Mouse (Mus musculus) B cell, adult 2 months (primary cell): ENCODE measurements around the gene Odf3l2.

ENCODE experiments used
- DNase-seq, 2 experiments: peaks; one replicate each; pipeline ENCODE4 v3.0.0; 2022

Odf3l2 gene

GRCm38 (mm10) chr10:79645711-79646110 lies at the start of gene Odf3l2:
Odf3l2 (minus strand) TSS chr10:79645738.
- DNase-seq: no peak

- no peak for DNase-seq
These were observed 48.8 kb upstream of the Odf3l2 start for GRCm38 (mm10) chr10:79694379-79694655.

- no peak for DNase-seq
These were observed 48.2 kb upstream of the Odf3l2 start for GRCm38 (mm10) chr10:79693580-79694378.

DNA sequence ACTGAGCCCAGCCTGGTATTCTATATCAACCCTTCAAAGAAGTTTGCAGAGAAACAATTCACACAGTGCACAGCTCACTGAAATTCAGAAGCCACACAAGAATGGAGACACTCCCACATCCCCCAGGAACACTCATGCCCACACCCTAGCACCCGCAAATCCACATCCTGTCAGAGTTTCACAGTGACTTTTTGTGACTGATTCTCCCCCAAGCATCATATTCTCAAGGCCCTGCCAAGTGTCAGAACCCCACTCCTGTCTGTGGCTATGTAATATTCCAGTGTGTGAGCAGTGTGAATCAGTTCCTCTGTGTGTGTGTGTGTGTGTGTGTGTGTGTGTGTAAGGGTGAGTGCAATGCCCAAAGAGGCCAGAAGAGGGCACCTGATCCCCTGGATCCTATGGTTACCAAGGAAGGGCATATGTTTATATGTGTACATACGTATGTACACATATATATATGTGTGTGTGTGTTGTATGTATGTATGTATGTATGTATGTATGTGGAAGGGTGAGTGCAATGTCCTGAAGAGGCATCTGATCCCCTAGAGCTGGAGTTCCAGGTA lies 46.5 kb upstream of the Odf3l2 start:
- peak in 1 of 2 experiments; percentile 33 for DNase-seq

DNA sequence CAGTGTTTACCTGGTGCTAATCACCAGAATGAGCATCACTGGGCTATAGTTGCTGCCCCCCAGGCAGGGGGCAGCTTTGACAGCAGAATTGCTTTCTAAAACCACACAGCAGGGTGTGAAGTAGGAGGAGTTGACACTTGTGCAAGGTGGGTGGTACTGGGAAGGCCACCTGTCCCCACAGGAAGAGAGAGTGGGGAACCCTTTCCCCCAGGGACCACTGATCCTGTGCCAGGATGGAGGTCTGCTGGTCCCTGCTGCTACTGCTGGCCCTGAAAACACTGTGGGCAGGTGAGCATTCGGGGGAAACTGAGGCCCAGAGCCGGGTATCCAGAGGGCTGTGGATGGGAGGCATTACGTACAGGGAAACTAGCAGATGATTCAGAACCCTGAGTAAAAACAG lies 43.6 kb upstream of the Odf3l2 start:
- no peak for DNase-seq

DNA sequence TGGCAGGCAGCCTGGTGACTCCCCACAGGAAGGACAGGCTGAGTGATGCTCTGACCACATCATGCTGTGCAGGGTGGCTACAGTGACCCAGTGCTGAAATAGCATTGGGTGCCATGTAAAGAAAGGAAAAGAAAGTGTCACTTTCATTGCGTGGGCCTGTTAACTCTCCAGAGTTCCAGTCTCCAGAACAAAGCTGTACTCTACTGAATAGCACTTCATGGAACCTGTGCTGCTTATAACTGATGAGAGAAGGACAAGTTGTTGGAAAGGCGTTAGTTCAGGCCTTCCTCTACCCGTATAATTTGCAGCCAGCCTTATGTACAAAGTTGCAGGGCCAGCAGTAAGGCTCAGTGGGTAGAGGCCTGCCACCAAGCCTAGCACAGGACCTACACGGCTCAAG lies 43.2 kb upstream of the Odf3l2 start, which contains the start of gene Gzmm:
Gene Gzmm, plus strand, starts transcription at position 301 of the 400 bp plus-strand sequence.
- no peak for DNase-seq

DNA sequence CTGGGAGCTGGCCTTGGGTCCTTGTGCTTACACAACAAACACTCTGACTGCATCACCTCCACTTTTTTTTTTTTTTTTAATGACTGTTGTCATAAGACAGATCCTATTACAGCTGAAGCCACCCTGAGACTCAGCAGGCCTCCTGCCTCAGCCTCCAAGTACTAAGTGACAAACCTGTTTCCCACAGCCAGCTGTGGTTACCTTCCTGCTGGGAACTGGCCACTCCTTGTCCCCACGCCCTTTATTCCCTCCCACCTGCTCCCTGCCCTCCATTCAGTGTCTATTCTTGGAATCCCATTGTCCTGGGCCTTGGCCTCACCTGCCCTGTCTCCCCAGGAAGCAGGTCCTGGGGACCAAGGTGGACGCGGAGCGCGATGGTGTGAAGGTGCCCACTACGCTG lies 42.0 kb upstream of the Odf3l2 start:
- DNase-seq: no peak

DNA sequence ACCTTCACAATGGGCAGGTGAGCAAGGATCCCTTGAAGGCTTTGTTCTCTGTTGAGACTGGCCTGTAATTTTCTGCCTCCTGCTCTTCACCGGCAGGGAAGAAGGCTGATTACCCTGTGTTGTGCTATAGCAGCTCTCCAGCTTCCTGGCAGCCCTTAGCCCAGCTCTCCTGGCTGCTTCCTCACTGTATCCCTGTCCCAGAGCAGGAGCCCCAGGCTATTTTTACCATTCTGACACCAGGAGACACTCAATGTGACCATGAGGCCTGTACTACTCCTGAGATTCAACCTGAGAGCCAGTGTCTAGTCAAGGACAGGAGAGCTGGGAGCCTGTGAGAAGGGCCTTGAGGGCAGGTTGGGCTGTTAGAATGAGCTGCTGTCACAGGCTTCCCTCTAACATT lies 41.2 kb upstream of the Odf3l2 start:
- DNase-seq: no peak

DNA sequence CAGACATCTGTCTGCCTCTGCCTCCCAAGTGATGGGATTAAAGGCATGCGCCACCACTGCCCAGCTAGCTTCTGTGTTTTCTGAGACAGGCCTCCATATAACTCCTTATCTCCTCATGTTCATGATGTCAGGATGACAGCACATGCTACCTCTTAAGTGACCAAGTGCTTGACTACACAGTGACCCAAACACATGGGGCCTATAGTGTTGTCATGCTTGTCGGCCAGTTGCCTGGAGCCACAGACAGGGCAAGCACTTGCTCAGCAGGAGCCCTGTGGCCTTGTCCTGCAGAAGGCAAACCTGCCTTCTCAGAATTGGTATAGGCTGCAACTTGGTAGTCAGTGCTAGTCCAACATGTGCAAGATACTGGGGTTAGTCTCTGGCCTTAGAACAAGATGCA lies 40.7 kb upstream of the Odf3l2 start:
- no peak for DNase-seq

- DNase-seq: no peak
These were observed 39.4 kb upstream of the Odf3l2 start for GRCm38 (mm10) chr10:79684770-79685600.

DNA sequence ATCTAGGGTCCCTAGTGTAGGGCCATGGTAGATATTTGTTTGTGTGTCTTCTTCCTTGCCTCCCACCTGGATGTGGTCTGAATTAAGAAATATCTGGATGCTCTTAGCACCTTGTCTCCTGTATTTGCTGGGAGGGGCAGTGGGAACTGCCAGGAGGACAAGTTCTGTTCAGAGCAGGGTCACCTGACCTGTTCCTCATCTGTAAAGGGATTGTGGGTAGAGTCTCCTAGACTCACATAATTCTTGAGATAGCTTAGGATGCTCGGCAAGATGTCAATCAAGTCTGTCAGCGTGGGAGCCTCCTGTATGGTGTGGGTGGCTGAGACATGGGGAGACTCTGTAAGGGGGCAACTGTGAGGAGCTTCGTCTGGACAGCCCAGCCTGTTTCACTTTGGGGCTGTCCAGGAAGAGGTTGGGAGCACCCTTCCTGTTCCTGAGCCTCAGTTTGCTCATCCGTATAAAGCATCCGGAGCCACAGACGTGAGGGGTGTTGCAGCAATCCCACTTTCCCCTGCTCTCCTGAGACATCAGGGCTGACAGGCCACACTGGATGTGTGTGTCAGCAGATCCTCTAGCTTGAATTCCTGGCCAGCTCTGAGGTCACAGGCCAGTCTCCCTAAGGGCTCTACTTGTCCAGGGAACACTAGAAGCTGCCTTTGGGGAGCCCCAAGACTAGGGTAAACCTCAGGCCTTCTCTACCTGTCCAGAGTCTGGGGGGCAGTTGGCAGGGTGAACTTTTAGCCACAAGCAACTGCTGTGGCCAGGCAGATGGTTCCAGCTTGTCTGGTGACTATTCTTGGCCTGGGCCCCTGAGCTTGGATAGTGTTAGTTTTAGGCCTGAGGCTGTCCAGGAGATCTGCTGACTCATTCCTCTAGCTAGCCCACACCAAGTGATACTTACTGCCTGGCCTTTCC lies 38.4 kb upstream of the Odf3l2 start:
- no peak for DNase-seq

DNA sequence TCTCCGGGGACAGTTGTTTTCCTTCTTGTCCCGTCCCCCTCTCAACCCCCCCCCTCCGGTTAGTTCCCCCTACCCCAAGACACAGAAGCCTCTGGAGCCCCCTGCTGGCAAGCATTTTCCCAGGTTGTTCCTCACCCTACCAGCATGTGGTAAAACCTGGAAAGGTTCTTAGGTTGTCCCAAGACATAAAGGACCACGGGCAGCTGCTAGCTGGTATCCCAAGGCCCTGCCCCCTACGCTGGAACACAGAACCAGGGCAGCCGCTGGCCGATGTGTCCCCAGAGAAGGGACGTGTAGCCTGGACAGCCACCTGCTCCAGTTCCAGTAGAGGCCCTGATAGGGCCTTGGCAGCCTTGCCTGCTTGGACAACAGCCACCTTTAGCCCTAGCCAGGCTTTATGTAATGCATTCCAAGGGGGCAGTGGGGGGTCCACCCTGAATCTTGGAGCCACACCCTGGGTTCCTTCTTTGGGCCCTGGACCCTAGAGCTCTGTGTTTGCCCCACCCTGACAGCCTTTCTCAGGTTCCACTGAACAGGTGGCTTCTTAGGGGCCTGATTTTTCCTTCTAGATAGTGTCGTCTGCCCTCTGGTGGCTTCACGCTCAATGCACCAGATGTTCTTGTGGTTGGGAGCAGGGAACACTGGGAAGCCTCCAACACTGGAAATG lies 37.5 kb upstream of the Odf3l2 start:
- DNase-seq: peak; percentile 56 to 57

- peak; percentile 31 to 33 for DNase-seq
These were observed 37.0 kb upstream of the Odf3l2 start for GRCm38 (mm10) chr10:79682551-79682915.

- DNase-seq: peak; percentile 99
These were observed 36.2 kb upstream of the Odf3l2 start, which contains the start of gene Cdc34 for GRCm38 (mm10) chr10:79681591-79682245. Cdc34 (plus strand) TSS chr10:79682195.

GRCm38 (mm10) chr10:79680606-79681495 lies 35.3 kb upstream of the Odf3l2 start:
- DNase-seq: no peak

DNA sequence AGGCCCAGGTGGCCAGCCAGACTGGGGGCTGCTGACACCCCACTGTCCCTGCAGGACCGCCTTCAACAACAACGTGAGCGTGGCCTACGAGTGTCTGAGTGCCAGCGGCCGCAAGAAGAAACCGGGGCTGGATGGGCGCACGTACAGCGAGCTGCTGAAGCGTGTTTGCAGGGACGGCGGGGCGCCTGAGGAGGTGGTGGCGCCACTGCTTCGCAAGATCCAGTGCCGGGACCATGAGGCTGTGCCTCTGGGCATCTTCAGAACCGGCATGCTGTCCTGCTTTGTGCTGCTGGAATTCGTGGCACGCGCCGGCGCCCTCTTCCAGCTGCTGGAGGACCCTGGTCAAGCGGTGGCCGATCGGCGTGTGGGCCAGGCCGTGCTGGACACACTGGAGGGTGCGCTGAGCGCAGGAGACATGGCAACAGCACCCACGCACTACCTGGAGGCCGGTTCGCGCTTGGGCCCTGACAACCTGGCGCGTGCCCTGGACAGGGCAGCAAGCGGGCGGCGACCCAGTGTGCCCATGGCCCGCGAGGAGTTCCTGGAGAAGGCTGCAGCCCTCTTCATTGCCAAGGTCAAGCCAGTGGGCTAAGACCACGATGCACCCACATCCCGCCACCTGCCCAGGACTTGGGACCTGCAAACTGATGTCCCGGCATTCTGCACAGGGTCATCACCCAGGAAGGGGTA lies 30.0 kb upstream of the Odf3l2 start:
- no peak for DNase-seq

GRCm38 (mm10) chr10:79673054-79673453 lies 27.5 kb upstream of the Odf3l2 start:
- no peak for DNase-seq

GRCm38 (mm10) chr10:79672088-79672455 lies 26.5 kb upstream of the Odf3l2 start:
- DNase-seq: no peak

- no peak for DNase-seq
These were observed 26.0 kb upstream of the Odf3l2 start for GRCm38 (mm10) chr10:79671396-79672087.
